Mouse (Mus musculus) liver, postnatal 0 days (tissue): ENCODE data around the gene Cenpt. TPM values are rescaled to one million over a fixed set of nuclear protein-coding genes. Genes with fewer than 3 reads are reported as not detected.
A peak's percentile ranks its signal among the peaks of the same experiment; 100 is the strongest.

ENCODE experiments used
- ATAC-seq: fragments of 200-750 bp; cut with Nextera tagmentation; 2 replicates; pipeline ENCODE4 v1.8.0; 2017; ENCODE audit warnings: mild to moderate bottlenecking, moderate library complexity
- DNase-seq: peaks from one replicate; pipeline ENCODE4 v3.0.0-alpha.2; 2016
- H3K27ac ChIP-seq: fragments of 300-500 bp; sonication (generic); 2 replicates; pipeline ENCODE4 v1.5.1; 2014; ENCODE audit warnings: antibody characterized with exemption, moderate library complexity, mild to moderate bottlenecking, low read depth
- H3K27me3 ChIP-seq: fragments of 300-500 bp; sonication (generic); 2 replicates; pipeline ENCODE4 v1.6.1; 2014; ENCODE audit warnings: low read length, control low read depth, mixed read lengths; ENCODE audit not compliant: insufficient read depth
- H3K36me3 ChIP-seq: fragments of 300-500 bp; sonication (generic); replicated peaks from 2 replicates; pipeline ENCODE4 v1.6.1; 2014; ENCODE audit warnings: mild to moderate bottlenecking, control low read depth, low read length, moderate library complexity, mixed read lengths; ENCODE audit not compliant: insufficient read depth
- H3K4me1 ChIP-seq: fragments of 300-500 bp; sonication (generic); 2 replicates; pipeline ENCODE4 v1.6.1; 2014; ENCODE audit warnings: antibody characterized with exemption, mild to moderate bottlenecking, control low read depth; ENCODE audit not compliant: insufficient read depth
- H3K4me2 ChIP-seq: fragments of 300-500 bp; sonication (generic); 2 replicates; pipeline ENCODE4 v1.6.1; 2014; ENCODE audit warnings: low read depth, mild to moderate bottlenecking, low read length, moderate library complexity, mixed read lengths
- H3K4me3 ChIP-seq: fragments of 300-500 bp; sonication (generic); 2 replicates; pipeline ENCODE4 v1.5.1; 2014; ENCODE audit warnings: low read depth, low read length
- H3K9ac ChIP-seq: fragments of 300-500 bp; sonication (generic); replicated peaks from 2 replicates; pipeline ENCODE4 v1.6.1; 2014; ENCODE audit warnings: mild to moderate bottlenecking, moderate library complexity
- H3K9me3 ChIP-seq: fragments of 300-500 bp; sonication (generic); 2 replicates; pipeline ENCODE4 v1.6.1; 2016; ENCODE audit warnings: mild to moderate bottlenecking, control low read depth, low read length, mixed read lengths
- CTCF ChIP-seq: sonication (generic); IDR thresholded peaks from 2 replicates; pipeline ENCODE4 v1.5.1; 2016; ENCODE audit warnings: antibody characterized with exemption, low read depth
- EP300 ChIP-seq: IDR thresholded peaks from 2 replicates; pipeline ENCODE4 v1.6.1; 2016; ENCODE audit warnings: antibody characterized with exemption, low read depth, mild to moderate bottlenecking
- WGBS: fragments of 180-500 bp; shearing (Covaris S2); extraction: QIAGEN DNeasy Blood & Tissue Kit; methylation state at CpG from one replicate; pipeline ENCODE4 v1.1.7; 2014; ENCODE audit not compliant: insufficient replicate concordance; 5-methylcytosine and 5-hydroxymethylcytosine counted together
- polyA plus RNA-seq: library from polyadenylated mRNA; unstranded; fragments of >200 nt; fragmentation: Nextera tagmentation; extraction: Ambion mirVana; gene quantifications from 2 replicates; pipeline ENCODE4 v1.2.1, GENCODE M21; 2015

The Cenpt gene
- polyA plus RNA-seq, 1 experiment from 2014 or later, result 8.9 TPM

DNA sequence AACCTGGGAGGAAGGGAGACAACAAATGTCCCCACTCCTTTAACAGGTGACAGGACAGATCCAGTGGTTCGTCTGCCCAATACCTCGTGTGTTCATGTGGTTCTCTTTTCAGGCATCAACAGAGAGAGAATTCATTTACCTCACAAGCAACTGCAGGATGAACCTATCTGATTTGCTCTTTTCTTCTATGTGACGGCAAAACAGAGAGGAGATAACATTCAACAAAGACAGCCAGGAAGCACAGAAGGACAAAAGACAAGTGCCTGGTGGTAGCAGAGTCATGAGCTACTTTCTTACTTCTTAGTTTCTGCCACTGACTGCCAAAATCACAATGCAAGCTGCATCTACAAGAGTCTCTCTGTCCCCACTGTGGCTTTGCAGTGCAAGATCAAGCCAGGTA, 41.5 kb downstream of the Cenpt start:
- Histone ChIP-seq H3K36me3 (peaks cover 60% of the 10 kb centered on the region), H3K4me2 (peak overlapping the region; percentile 48), H3K27me3 (no peaks in the 10 kb centered on the region), H3K9ac (no peak overlapping the region), H3K4me1 (peaks cover 69% of the 10 kb centered on the region), H3K4me3 (no peak overlapping the region), H3K27ac (0 out of 2 replicates have a peak overlapping the region, but pooled peaks have one; percentile 71), H3K9me3 (no peaks in the 10 kb centered on the region)
- no peak for TF ChIP-seq CTCF
- TF ChIP-seq EP300, result no peak
- 58% methylated on average over 3 of the region's 3 CpGs for WGBS
- DNase-seq (no peak), ATAC-seq (no peak)

GRCm38 (mm10) chr8:105811061-105811460, 42.0 kb downstream of the Cenpt start:
- Histone ChIP-seq H3K9ac (no peak overlapping the region), H3K36me3 (peaks cover 59% of the 10 kb centered on the region), H3K27me3 (no peaks in the 10 kb centered on the region), H3K27ac (peak overlapping the region; percentile 71), H3K4me2 (peak overlapping the region; percentile 48), H3K4me3 (no peak overlapping the region), H3K4me1 (peaks cover 70% of the 10 kb centered on the region), H3K9me3 (no peaks in the 10 kb centered on the region)
- TF ChIP-seq EP300 (no peak), CTCF (no peak)
- DNase-seq (no peak), ATAC-seq (peak; percentile 43)
- WGBS, result 63% methylated on average over 10 of the region's 10 CpGs

- H3K9ac ChIP-seq, result peak overlapping the region; percentile 44; the same call in 1 of the 2 replicates
- H3K27ac ChIP-seq, result peak overlapping the region; percentile 71
- WGBS, result 55% methylated on average over 6 of the region's 6 CpGs
- H3K36me3 ChIP-seq, result peaks cover 58% of the 10 kb centered on the region
- no peak for DNase-seq
- peak overlapping the region; percentile 48 for H3K4me2 ChIP-seq
- TF ChIP-seq CTCF (no peak), EP300 (no peak)
- no peaks in the 10 kb centered on the region for H3K9me3 ChIP-seq
- H3K27me3 ChIP-seq, result no peaks in the 10 kb centered on the region
- H3K4me3 ChIP-seq, result no peak overlapping the region
- no peak for ATAC-seq
- peaks cover 69% of the 10 kb centered on the region for H3K4me1 ChIP-seq
These were observed 42.8 kb downstream of the Cenpt start for GRCm38 (mm10) chr8:105810245-105810786.

GRCm38 (mm10) chr8:105808480-105808879, 44.6 kb downstream of the Cenpt start:
- H3K36me3 ChIP-seq, result peaks cover 57% of the 10 kb centered on the region
- no peak overlapping the region for H3K9ac ChIP-seq
- 72% methylated on average over 2 of the region's 2 CpGs for WGBS
- ATAC-seq (peak; percentile 47), DNase-seq (peak; percentile 65)
- H3K4me2 ChIP-seq, result no peak overlapping the region
- no peak for TF ChIP-seq CTCF
- no peak for TF ChIP-seq EP300
- no peak overlapping the region for H3K4me3 ChIP-seq
- peak overlapping the region; percentile 30 for H3K27ac ChIP-seq
- peaks cover 65% of the 10 kb centered on the region for H3K4me1 ChIP-seq
- no peaks in the 10 kb centered on the region for H3K9me3 ChIP-seq
- H3K27me3 ChIP-seq, result no peaks in the 10 kb centered on the region

GRCm38 (mm10) chr8:105807766-105808165, 45.3 kb downstream of the Cenpt start:
- TF ChIP-seq CTCF (no peak), EP300 (no peak)
- 86% methylated on average over 5 of the region's 5 CpGs for WGBS
- Histone ChIP-seq H3K27ac (peak overlapping the region; percentile 36; the same call in 1 of the 2 replicates), H3K4me1 (peaks cover 61% of the 10 kb centered on the region), H3K4me2 (no peak overlapping the region), H3K36me3 (peaks cover 54% of the 10 kb centered on the region), H3K4me3 (no peak overlapping the region), H3K27me3 (no peaks in the 10 kb centered on the region), H3K9ac (no peak overlapping the region), H3K9me3 (no peaks in the 10 kb centered on the region)
- DNase-seq (no peak), ATAC-seq (no peak)

DNA sequence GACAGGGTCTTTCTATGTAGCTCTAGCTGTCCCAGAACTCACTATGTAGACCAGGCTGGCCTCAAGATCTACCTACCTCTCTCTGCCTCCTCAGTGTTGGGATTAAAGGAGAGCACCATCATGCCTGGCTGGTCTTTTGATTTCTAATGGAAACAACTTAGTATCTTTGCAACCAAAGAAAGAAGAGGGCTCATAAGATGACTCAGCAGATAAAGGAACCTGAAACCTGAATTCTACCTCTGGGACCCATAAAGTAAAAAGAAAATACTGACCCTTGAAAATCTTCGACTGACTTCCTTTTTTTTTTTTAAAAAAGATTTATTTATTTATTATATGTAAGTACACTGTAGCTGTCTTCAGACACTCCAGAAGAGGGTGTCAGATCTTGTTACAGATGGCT, 47.1 kb downstream of the Cenpt start:
- DNase-seq (no peak), ATAC-seq (no peak)
- H3K36me3 ChIP-seq, result peaks cover 39% of the 10 kb centered on the region
- no peak overlapping the region for H3K4me2 ChIP-seq
- peaks cover 49% of the 10 kb centered on the region for H3K4me1 ChIP-seq
- no peak for TF ChIP-seq EP300
- no peak for TF ChIP-seq CTCF
- WGBS, result 34% methylated on average over 1 of the region's 1 CpGs
- no peak overlapping the region for H3K9ac ChIP-seq
- peak overlapping the region; percentile 70 for H3K27ac ChIP-seq
- H3K4me3 ChIP-seq, result no peak overlapping the region
- no peaks in the 10 kb centered on the region for H3K27me3 ChIP-seq
- H3K9me3 ChIP-seq, result no peaks in the 10 kb centered on the region
